Mouse (Mus musculus): Measurements from ENCODE around the gene Agfg2.

The Agfg2 gene

DNA sequence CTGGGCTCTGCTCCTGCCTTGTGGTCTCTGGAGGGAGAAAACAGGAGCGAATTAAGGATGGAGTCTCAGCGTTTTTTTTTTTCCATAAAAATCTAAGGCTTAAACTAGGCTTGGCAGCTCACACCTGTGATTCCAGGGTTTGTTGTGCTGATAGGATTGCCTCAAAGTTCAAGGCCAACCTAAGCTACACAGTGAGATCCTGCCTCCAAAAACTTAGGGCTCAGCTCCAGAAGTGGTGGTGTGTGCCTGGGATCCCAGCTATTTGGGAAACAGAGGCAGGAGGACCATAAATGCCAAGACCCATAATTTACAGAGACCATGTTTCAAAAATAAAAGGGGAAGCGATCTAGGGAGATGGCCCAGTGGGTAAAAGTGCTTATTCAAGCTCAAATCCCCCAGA is 75.2 kb downstream of the Agfg2 start:
- no peak for DNase-seq (ENCODE audit: low read depth)

DNA sequence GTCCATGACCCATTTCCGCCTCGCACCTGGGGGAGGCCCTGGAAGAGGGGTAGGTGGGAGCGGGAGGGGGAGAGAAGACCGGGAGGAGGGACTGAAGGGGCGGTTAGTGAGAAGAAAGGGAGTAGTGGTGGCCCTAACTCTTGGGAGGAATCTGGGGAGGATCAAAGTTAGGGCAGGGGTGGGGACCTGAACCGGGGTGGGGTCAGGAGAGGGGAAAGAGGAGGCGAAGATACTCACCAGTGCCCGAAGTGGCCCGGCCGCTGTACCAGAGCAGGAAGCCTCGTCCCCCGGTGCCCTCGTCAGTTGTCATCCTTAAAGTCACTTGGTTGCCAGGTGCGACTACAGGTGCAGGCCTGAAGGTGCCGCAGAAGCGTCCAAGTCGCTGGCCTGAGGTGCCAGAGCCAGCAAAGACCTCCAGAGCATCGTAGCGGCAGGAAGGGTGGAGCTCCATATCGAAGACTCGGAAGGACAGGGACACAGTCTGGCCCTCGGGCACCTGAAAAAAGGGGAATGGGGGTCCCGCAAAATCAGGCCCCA is 75.8 kb downstream of the Agfg2 start:
- no peak for DNase-seq (ENCODE audit: low read depth)

DNA sequence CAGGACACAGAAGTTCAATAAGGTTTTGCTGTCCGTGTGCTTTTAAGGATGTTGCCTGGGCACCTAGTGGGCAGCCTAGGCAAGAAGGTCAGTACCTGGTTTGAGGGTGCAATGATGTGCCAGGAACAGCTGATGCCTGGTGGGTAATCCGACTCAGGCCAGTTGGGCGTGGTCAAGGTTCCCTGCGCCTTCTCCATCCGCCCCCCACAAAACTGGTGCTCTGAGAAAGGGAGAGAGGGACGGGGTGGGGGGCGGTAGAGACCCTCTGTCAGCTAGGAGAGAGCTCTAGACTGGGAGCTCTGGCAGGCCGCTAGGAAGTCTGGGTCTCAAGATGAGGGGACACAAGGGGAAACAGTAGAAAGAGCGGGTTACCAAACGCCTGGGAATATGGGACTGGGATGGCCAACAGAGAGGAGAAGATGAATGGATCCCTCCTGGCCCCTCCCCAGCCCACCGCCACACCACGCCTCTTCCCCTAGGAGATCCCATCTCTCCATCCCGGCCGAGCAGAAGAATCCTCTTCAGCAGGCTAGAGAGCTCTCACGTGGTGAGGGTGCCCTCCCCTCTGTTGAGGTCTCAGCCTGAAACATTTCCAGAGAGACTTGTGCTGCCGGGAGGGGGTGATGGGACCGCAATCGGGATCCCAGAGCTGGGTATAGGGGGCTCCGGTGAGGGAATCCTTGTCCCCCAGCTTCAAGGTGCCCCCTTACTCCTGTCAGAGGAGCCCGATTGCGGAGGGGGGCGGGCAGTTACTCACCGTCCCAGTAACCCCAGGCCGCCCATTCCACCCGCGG is 76.5 kb downstream of the Agfg2 start:
- no peak for DNase-seq (ENCODE audit: low read depth)

DNA sequence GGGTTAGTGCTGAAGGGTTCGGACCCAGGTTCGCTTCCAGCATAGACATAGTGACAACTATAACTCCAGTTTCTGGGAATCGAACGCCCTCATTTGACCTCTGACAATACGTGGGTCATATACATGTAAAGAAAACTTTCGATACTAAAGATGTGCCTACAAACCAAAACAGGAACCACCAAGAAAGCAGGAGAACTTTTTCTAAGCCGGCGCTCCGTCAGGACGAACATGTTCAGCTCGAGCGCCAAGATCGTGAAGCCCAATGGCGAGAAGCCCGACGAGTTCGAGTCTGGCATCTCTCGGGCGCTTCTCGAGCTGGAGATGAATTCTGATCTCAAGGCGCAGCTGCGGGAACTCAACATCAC is 83.2 kb downstream of the Agfg2 start:
- no peak for DNase-seq (ENCODE audit: low read depth)

DNA sequence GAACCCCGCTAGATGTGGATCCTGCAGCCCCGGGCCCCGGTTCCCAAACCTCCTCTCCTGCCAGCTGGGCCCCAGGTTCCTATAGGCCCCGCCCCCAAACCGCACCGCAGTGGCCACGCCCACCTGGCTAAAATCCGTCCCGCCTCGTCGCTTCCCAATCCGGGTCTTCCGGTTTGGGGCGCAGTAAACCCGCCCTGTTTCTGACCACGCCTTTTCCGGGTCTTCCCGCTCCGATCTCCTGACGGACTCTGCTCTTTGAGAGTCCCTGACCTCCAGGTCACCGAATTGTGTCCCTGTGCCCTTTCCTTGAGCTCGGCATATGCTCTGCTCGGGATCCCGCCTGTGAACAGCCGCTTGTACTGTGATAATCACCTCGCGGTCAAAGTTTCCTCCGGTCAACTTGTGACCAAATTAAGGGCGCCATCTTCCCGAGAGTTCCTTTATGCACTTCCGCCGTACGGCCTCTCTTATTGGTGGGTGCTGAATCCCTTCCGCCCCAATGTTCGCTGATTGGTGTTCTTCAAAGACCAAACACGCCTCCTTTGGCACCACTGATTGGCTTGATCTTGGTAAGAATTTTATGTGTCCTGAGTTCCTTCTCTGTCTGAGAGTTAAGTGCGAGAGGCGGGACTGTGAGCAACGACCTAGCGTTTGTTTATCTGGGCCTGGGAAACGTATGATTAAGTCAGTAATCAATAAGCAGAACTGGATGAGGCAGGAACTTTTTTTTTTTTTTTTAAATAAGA is 83.7 kb downstream of the Agfg2 start, which contains the start of gene Mospd3:
Gene Mospd3, minus strand, starts transcription at position 440 of the 746 bp plus-strand sequence.
- peak; percentile 95 for DNase-seq (ENCODE audit: low read depth)

Data from c-Kit-positive CD71-negative TER-119-negative erythroid progenitor cells, embryonic 14.5 days (primary cell).